Mouse (Mus musculus) kidney, adult 2 months (tissue): ENCODE data around the gene Fam13c.

Experiments used
- CTCF ChIP-seq: fragments of 200-500 bp; conservative IDR thresholded peaks from 2 replicates; pipeline ENCODE4 v1.5.1; 2011; ENCODE audit warnings: low read depth, mild to moderate bottlenecking, control low read depth, low read length, moderate library complexity, mixed read lengths; ENCODE audit not compliant: insufficient read depth, insufficient read length
- POLR2A ChIP-seq: fragments of 200-500 bp; IDR thresholded peaks from one replicate; pipeline ENCODE4 v1.6.1; 2011; ENCODE audit warnings: low read depth, low read length, control low read depth

- TF ChIP-seq POLR2A (no peak), CTCF (no peak)
These were observed 64.6 kb downstream of the Fam13c start for GRCm38 (mm10) chr10:70504871-70505270.
